Mouse (Mus musculus): ENCODE results near the gene Mtr.
"Not testable (repeated sequence)": the region's sequence is repeated elsewhere in the genome, so short reads cannot be mapped to it uniquely, and the experiment has no call there.

Mtr gene

DNA sequence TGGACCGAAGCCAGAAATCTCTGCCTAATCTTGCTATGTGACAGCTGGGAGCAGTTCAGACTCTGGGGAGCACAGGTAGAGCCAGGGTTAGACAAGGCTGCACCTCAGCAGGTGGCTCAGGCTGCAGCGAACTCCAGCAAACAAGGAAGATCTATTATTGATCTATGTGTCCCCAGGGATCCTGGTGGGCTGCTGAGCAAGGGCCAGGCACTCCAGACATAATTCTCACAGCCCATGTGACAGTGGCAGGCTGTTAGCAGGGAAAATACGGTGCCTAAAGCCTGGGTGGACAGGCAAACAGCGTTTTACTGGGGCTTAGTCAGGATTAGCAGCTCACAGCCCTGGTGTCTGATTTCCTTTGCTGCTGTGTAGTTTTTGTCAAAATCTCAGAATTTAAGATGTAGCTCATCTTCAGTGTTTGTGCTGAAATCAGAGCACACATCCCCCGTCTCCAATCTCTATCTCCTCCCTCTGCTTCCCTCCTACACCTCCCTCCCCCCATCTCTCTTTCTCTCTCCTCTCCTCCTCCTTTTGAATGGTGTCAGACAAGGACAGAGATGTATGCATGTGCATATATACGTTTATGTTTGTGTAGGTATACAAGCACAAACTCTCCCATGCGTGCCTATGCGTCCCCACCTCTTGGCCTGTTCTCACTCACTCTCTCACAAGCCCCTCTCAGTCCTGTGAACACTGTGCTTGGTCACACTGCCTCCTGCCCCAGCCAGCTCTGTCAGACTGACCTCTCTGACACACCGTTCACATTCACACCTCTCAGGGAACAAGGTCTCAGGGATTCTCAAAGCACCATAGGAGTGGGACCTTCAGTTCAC, 98.4 kb downstream of the Mtr start:
- no peak for DNase-seq

- no peak for DNase-seq
Measured at GRCm38 (mm10) chr13:12153922-12154321, 104.0 kb downstream of the Mtr start.

DNA sequence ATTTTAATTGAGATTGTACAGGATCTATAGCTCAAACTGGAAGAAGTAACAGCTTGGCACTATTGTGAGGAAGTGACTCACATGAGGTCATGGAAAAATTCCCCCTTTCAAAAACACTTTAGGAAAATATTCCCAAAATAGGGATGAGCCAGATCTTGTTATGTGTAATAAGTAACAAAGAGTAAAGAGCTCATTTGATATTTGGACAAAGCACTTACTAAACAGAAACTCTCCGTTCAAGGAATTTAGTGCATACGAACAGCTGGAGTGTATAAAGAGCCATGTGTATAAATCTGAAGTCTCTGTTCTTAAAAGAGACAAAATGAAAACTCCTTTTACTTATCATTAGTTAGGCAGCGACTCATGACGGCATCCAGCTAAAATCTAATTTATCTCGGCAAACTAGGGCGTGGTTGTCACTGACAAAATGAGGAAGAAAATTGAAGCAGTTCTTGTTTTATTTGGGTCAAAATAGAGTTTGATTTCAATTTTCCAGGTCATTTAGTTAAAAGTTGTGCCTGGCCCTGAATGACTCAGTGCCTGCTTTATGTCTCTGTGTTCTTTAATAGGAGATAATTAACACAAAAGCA, 110.9 kb downstream of the Mtr start:
- DNase-seq = no peak

GRCm38 (mm10) chr13:12146402-12146801, 111.5 kb downstream of the Mtr start:
- DNase-seq = no peak

DNA sequence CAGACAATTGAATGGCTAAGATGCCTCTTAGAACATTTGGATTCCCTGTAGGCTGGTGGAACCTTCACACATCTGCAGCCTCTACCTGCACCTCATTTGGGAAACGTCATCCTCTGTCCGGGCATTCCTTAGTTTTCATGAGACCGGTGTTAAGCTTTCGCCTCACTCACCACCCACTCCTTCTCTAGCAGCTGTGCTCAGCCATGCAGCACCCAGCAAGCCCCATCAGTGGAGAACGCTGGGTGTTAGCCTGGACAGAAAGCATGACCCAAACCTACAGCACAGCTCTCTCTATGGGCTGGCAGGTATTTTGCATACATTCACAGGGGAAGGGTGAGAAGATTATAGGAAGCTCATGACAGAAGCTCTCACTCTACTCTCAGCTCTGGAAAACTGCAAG, 114.6 kb downstream of the Mtr start:
- no peak for DNase-seq

DNA sequence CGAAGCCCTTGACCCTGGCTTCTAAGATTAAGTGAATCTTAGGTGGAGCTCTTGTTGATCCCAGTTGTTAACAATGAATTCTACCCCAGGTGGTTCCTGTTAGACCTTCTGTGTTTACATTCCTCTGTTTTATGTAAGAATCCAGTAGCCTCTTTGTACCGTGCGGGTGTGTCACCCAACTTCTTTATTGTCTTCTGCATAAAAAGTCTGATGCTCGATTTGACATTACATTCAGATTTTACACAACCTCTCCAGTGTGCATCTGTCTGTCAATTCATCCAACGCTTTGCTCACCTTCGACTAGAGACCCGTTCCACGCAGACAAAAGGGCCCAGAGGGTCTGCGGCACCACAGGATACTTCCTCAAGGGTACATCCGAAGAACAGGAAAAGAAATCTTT, 121.5 kb downstream of the Mtr start:
- DNase-seq = not testable (repeated sequence)

DNA sequence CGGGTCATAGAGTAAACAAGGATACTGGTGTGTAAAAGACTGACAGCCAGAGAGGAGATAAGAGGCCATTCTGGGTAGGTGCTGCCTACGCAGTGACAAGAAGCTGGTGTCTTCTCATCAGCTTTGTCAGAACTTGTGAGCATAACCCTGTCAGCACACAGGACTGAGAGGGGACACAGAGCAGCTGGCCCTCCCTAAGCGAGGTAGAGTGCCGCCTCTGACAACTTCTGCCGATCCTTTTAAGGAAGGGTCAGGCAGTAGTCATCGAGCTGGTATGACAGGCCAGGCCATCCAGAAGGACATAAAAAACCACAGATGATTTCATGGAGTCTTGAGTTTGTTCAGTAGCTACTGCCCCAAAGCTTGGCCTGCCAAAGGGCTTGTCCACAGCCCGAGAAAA, 124.4 kb downstream of the Mtr start:
- DNase-seq = no peak
